Mouse (Mus musculus) gastrocnemius, postnatal 36 days (tissue): ENCODE measurements around the gene Dnajc27. TPM values are rescaled to one million over a fixed set of nuclear protein-coding genes. Genes with fewer than 3 reads are reported as not detected.

Experiments
- DNase-seq, 2 experiments: peaks; one replicate each; pipeline ENCODE4 v3.0.0; 2022
- intact Hi-C: fragments of 180-260 bp; cut with DNase I; formaldehyde crosslinking; loops from one replicate; pipeline ENCODE4 v1.15.1; 2025
- total RNA-seq, 2 experiments: library from RNA; stranded (reverse); gene quantifications; 2 replicates each; pipeline ENCODE4 v1.2.3; 2021

Gene Dnajc27
- total RNA-seq, 2 experiments from 2014 or later, result 30.0 TPM

DNA sequence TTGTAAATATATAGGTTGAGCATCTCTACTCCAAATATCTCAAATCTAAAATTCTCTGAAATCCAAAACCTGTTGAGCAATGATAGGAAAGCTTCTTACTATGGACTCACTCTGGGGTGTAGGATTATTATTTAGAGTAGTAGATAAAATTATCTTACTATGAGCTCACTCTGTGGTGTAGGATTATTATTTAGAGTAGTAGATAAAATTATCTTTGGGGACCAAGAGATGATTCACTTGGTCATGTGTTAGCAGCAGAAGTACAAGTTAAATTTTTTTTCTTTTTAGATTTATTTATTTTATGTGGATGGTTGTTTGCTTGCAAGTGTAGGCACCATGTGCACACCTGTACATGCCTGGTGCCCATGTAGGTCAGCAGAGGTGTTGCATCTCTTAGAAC is 6.0 kb upstream of the Dnajc27 start:
- intact Hi-C loops, result loop anchor here (10.0 kb wide), 1 partner anchor 412 kb away; no protein-coding TSS in a partner anchor
- DNase-seq, result no peak

DNA sequence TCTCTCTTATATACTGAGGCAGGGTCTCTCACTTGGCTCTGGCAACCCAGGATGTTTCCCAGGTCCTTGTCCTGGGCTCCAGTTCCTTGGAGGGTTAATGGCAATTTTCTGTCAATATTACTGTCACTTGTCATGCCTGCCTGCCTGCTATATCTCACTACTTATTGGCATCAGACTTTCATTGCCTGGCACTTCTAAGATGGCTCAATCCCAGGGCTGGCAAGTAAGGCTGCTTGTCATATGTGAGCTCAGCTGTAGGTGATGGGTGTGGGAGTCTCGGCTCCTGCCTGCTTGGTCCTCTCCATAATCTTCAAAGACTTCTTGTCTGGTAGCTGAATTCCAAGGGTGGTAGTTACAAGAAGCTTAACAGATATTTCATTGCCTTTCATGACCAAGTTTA is 4.3 kb upstream of the Dnajc27 start:
- intact Hi-C loops, result loop anchor here (10.0 kb wide), 1 partner anchor 413 kb away; no protein-coding TSS in a partner anchor
- DNase-seq, result no peak

DNA sequence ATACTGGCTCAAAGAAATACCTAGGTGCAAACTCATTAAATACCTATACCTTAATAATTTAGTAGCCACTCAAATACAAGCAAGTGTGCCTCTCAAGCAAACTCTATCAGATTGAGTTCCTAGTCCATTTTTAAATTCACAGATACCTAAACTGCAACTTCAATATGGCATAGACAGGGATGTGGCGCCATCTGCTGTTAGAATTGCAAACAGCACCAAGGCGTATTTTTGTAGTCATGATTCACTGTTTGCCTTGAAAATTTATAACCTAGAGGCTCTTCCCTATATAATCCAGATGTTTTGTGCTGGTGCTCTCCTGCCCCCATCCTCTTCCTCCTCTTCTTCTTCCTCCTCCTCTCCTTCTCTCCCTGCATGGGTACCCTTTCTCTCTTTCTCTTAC is 2.1 kb upstream of the Dnajc27 start:
- peak; percentile 67 to 73 for DNase-seq
- intact Hi-C loops, result loop anchor here (2.0 kb wide), 1 partner anchor 154 kb away; no protein-coding TSS in a partner anchor

DNA sequence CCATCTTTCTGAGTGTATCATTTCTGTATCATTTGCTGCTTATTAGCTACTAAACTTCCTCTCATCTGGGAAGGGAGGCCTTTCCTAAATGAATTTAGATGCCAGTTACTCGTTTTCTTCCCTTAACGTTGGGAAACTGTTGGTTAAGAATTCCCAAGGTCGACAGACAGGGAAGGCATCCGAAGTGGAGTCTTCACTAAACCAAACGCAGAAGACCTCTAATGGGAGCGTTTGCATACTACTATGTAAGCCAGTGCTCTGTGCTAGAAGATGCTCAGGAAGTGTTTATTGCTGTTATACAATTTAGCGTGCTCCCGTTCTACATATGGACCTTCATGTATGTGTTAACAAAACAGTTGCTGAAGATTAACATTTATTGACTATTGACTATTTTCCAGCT is 1.1 kb downstream of the Dnajc27 start:
- no peak for DNase-seq
- intact Hi-C loops, result no loop called here

DNA sequence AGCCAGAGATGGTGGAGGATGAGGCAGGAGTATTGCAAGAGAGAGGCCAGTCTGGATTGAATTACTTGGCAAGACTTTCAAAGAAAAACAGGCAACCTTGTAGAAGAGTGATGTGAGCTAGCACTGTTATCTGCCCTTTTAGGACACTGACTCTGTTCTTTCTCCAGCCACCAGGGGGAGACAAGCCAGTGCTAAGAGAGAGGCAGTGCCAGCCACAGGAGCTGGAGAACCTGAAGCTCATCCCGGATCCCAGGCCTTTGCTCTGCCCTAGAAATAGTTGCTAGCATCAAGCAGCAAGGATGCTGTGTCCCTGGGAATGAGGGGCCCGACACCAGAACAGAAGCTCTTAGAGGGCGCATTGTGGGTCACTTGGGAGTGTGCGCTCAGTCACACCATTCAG is 25.0 kb downstream of the Dnajc27 start:
- intact Hi-C loops, result loop anchor here (2.0 to 10.0 kb wide), 2 partner anchors 101 to 437 kb away; no protein-coding TSS in a partner anchor
- peak; percentile 31 to 64 for DNase-seq

DNA sequence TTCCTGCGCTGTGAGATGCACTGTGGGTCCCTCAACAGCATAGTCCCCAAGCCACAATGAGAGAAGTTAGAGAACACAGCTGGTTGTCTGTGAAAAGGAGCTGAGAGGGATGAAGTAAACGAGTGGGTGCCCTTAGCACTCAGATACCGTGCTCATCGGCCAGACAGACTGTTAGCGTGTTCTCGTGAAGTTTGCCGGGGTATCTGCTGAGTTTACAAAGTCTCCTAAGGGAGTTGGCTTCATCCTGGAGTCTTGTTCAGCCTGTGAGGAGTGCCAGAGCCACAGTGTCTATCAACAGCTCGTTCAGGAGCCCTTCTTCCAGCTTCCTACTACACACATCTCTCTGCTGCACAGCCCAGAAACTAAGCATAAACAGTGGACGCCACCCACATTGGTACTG is 33.7 kb downstream of the Dnajc27 start:
- no peak for DNase-seq
- intact Hi-C loops, result no loop called here

DNA sequence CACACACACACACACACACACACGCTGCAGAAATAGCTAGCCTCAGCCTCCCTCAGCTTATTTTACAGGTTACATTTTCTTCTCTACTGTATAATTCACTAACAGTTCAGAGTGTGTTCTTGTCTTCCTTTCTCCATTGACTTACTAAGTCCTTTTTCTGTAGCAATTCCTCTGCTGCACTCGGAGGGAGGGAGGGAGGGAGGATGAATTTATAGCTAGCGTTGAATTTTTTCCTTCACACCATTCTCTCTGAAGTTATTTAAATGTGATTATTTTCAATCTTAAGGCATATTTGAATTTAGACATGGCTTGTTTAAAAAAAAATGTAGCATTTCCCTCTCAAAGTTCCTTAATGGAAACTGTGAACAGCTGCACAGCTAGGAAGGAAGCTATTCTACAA is 34.8 kb downstream of the Dnajc27 start:
- DNase-seq, result no peak
- intact Hi-C loops, result no loop called here

DNA sequence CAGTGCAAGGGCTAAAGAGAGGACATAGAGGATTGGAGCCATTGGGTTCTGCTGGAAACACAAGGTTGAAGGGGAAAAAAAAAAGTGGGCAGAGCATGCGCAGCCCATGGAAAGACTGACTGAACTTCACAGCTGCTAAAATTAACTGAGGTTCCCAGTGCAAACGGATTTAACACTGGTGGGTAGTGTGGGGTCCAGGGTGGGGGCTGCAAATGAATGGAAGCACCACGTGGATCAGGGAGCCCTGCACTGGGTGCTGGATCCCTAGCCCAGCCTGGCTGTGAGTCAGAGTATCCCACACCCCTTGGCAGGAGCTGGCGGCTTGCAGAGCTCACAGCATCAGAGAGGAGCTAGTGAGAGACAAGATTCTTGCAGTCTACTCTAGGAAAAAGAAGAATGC is 35.2 kb downstream of the Dnajc27 start:
- no peak for DNase-seq
- intact Hi-C loops, result no loop called here

DNA sequence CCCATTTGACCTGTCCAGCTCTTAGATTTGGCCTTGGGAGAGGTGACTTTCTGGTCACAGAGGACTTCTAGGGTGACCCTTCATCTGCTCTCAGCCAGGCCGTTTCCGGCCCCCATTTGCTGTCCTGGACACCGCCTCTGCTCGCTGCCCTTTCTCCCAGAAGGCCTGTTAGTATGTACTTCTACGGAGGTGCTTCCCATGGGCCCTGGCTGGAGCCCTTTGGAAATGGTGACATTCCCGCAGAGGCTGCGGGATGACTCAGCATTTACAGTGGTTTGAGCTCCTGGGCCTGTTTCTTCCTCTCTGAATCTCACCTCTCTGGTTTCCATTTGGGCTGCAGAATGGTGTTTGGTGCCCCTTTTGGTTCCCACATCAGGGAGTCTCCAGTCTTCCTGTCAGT is 45.0 kb downstream of the Dnajc27 start:
- DNase-seq, result no peak
- intact Hi-C loops, result no loop called here

DNA sequence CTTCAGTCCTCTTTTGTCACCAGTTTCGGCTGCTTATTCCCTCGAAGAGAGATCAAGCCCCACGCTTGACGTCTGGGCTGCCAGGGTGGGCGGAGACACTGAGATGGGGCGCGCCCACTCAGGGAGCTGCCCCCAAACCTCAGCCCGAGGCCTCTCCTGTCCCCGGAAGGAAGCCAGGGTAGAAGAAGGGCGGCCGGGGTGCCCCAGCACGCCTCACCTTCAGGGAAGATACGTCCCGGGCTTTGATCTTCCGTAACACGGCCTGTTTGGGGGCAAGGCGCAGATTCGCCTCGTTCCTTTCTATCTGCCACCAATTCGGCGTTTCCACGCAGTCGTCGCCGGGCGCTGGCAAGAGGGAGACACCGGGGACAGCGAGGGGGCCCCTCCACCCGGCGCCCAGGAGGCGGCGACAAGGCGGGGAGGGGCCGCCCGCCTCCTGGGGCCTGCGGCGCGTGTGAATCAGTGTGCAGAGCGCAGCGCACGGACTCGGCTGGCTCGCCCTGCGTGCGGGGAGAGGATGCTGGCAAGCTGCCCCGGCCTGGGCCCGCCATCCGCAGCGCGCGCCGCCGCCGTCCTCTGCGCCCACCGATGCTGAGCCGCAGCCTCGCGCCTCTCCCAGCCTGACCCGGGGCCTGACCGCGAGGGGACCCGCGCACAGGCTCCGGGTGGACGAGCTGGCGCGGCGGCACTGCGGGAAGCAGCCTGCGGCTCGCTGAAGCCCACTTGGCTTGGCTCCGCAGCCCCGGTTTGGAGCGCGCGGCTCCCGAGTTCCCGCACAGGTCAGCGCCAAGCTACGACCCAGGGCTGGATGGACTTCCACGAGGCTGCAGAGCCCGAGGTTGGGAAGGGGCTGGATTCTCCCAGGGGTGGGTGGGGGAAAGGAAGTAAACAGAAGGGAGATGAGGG is 50.8 kb downstream of the Dnajc27 start, which contains the start of gene Adcy3:
Gene Adcy3, plus strand, starts transcription at position 163 of the 906 bp plus-strand sequence.
- peak; percentile 30 to 46 for DNase-seq
- intact Hi-C loops, result no loop called here

DNA sequence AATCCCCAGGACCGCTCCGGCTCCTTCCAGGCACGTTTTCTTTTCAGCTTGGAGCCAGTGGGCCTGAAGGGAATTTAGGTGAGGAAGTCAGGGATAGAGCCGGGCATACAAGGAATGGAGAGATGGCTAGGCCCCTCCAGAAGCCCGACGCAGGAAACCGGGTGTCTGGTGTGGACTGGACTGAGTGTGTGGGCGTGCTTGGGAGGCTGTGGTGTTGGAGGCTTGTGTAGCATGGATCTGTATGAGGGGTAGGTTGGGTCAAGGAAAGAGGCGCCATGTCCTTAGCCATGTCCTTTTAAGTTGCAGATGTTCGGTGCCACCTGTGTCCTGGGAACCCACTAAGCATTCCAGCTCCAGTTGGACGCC is 51.4 kb downstream of the Dnajc27 start:
- DNase-seq, result no peak
- intact Hi-C loops, result no loop called here

DNA sequence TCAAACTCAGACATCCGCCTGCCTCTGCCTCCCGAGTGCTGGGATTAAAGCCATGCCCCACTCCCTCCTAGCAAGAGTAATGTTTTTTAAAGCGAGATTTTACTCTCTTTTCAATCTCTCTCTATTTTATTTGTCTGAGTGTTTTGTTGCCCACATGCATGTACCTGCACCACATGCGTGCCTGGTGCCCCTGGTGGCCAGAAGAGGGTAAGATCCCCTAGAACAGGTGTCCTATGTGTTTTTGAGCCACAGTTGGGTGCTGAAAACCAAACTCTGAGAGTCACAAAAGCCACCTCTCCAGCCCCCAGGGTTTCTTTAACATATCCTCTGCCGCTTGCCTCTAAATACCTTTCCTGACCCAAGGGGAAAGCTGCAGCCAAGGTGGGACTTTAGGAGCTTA is 60.8 kb downstream of the Dnajc27 start:
- DNase-seq, result no peak
- intact Hi-C loops, result no loop called here

DNA sequence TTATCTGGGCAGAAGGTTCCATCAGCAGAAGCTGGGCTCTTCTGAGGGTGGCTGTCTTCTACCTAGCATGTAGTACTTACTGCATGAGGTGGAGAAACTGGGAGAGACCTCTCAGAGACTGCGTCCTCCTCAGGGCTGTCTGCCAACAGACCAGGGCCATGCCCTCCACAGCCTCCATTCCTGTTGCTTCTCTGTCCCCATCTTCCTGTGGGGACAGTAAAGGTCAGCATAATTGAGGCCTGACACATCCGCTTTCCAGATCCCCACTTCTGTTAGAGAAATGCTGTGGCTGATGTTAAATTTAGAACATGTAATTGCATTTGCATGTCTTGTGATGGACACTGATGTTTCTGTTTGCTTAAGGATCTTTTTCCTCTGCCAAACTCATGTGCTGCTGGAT is 68.6 kb downstream of the Dnajc27 start:
- intact Hi-C loops, result no loop called here

DNA sequence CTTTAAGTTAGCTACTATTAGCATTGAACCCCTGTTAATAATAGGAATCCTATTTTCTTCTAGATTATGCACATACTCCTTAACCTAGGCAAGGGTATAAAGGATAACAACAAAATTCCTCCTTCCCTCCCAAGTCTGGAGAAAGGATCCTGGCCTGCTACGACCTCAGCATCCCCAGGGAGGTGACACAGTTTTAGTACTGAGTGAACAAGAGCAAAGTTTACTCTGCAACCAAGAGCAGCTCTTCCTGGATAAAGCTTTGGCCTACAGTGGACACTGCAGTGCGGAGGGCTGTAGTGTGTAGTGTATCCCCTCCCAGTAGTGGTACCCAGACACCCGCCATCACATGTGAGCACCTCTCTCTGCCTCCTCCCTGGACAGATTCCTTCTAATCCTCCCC is 69.6 kb downstream of the Dnajc27 start:
- intact Hi-C loops, result no loop called here
- peak in 1 of 2 experiments; percentile 31 for DNase-seq

More for the DNA sequence above, 68.6 kb downstream of the Dnajc27 start:
- no peak for DNase-seq

DNA sequence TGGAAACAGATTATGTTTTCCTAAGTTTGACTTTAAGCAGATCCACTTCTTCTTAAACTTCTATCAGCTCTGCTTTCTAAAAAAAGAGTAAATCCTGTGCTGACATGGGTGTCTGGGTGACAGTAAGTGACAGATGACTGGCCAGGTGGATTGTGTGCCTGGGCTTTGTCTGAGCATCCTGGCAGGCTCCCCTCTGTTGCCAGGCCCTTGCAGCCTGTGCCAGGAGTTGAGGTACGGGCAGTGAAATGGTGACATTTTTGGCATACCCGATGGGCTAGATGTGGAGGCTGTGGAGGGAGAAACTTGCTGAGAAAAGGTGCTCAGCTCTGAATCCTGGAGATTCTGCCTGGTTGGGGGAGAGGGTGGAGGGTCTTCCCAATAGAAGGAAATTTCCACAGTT is 75.1 kb downstream of the Dnajc27 start:
- DNase-seq, result no peak
- intact Hi-C loops, result no loop called here

DNA sequence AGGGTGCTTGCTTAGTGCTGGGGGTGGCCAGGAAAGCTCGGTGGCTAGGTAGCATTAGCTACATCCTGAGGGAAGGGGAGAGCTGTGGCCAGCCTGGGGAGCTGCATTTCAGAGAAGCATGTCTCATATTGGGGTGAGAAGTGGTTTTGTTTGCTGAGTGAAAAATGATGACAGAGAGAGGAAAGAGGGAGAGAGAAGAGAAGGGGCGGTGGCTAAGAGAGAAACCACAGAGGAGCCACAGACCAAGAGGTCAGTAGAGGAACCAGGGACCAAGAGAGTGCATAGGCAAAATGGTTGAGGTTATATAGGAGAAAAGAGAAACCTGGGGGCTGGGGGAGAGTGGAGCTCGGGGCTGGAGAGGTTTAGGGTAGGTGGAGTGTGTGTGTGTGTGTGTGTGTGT is 75.8 kb downstream of the Dnajc27 start:
- no peak for DNase-seq
- intact Hi-C loops, result no loop called here

DNA sequence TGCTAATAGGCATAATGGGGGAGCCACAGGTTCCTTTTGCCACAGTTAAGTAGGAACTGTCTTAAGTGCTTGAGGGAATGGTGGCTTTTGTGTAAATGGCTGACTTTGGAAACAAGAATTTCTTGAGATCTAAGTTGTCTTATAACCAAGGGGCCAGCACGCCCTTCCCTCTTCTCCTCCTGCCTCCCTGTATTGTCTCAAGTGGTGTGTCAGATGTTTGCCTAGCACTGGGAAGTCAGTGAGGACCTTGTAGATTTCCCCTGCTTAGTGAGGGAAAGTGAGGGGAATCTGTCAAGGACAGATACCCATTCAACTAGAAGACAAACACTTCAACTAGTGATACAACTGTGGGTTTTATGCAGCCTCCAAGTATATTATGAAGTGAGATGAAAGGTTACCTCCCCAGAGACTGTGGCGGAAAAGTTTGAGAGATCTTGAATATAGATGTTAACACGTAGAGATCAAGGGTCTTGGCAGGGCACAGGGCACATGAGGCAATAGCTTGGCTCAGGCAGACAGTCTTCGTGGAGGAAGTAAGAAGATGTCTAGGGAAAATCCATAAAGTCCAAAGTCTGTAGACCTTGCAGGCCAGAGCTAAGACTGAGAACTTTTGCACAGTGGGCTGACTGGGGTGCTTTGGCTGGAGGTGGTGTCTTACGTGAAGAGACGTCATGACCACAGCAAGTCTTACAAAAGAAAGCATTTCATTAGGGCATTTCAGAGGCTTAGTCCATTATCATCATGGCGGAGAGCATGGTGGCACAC is 76.7 kb downstream of the Dnajc27 start:
- intact Hi-C loops, result no loop called here
- DNase-seq, result no peak
